Mouse (Mus musculus): ENCODE results near the gene Raver1. TPM values are rescaled to one million over a fixed set of nuclear protein-coding genes. Genes with fewer than 3 reads are reported as not detected.

Raver1 gene
- polyA plus RNA-seq, 1 experiment: 28.2 TPM

Other genes starting within 250 kb of the Raver1 start
- 227 and 254 TPM in 2 replicates for gene A230050P20Rik, start 223.4 kb downstream of the Raver1 start, polyA plus RNA-seq (2012; rRNA removed)
- 11.5 and 13.6 TPM in 2 replicates for gene Angptl6, start 212.3 kb downstream of the Raver1 start, polyA plus RNA-seq (2012; rRNA removed)
- gene Ppan, start 203.8 kb downstream of the Raver1 start, polyA plus RNA-seq (2012; rRNA removed): 48.3 and 49.1 TPM in 2 replicates
- 115 and 117 TPM in 2 replicates for gene Eif3g, start 193.4 kb downstream of the Raver1 start, polyA plus RNA-seq (2012; rRNA removed)
- gene Dnmt1, start 132.1 kb downstream of the Raver1 start, polyA plus RNA-seq (2012; rRNA removed): 40.6 and 41.2 TPM in 2 replicates
- gene S1pr2, start 115.2 kb downstream of the Raver1 start, polyA plus RNA-seq (2012; rRNA removed): 1.8 TPM in 2 replicates
- 114 and 131 TPM in 2 replicates for gene Mrpl4, start 89.3 kb downstream of the Raver1 start, polyA plus RNA-seq (2012; rRNA removed)
- 2.9 and 3.5 TPM in 2 replicates for gene Icam1, start 76.0 kb downstream of the Raver1 start, polyA plus RNA-seq (2012; rRNA removed)
- 3.3 TPM in 2 replicates for gene Icam4, start 62.6 kb downstream of the Raver1 start, polyA plus RNA-seq (2012; rRNA removed)
- gene Icam5, start 59.9 kb downstream of the Raver1 start, polyA plus RNA-seq (2012; rRNA removed): 220 and 241 TPM in 2 replicates
- not detected in 2 replicates for gene Zglp1, start 24.9 kb downstream of the Raver1 start, polyA plus RNA-seq (2012; rRNA removed)
- 1.6 and 2.5 TPM in 2 replicates for gene Gm49373, start 18.9 kb downstream of the Raver1 start, polyA plus RNA-seq (2012; rRNA removed)
- gene Fdx1l, start 18.4 kb downstream of the Raver1 start, polyA plus RNA-seq (2012; rRNA removed): 123 and 124 TPM in 2 replicates
- gene Gm38431, start within 50 bp of the Raver1 start, polyA plus RNA-seq (2012; rRNA removed): 1.4 and 1.7 TPM in 2 replicates
- gene Tyk2, start 39.2 kb upstream of the Raver1 start, polyA plus RNA-seq (2012; rRNA removed): 16.5 and 19.1 TPM in 2 replicates
- gene Cdc37, start 58.0 kb upstream of the Raver1 start, polyA plus RNA-seq (2012; rRNA removed): 175 and 217 TPM in 2 replicates
- gene Pde4a, start 73.7 kb upstream of the Raver1 start, polyA plus RNA-seq (2012; rRNA removed): 95.2 and 96.2 TPM in 2 replicates
- gene Keap1, start 147.4 kb upstream of the Raver1 start, polyA plus RNA-seq (2012; rRNA removed): 58.3 and 59.6 TPM in 2 replicates
- 9.9 and 13.8 TPM in 2 replicates for gene S1pr5, start 156.4 kb upstream of the Raver1 start, polyA plus RNA-seq (2012; rRNA removed)
- 36.5 and 40.6 TPM in 2 replicates for gene Atg4d, start 173.3 kb upstream of the Raver1 start, polyA plus RNA-seq (2012; rRNA removed)
- 42.5 and 44.6 TPM in 2 replicates for gene Kri1, start 196.0 kb upstream of the Raver1 start, polyA plus RNA-seq (2012; rRNA removed)
- gene Cdkn2d, start 199.4 kb upstream of the Raver1 start, polyA plus RNA-seq (2012; rRNA removed): 65.2 and 66.2 TPM in 2 replicates
- gene Ap1m2, start 220.3 kb upstream of the Raver1 start, polyA plus RNA-seq (2012; rRNA removed): 0.76 and 1.6 TPM in 2 replicates
- gene Slc44a2, start 228.7 kb upstream of the Raver1 start, polyA plus RNA-seq (2012; rRNA removed): 60.7 and 66.5 TPM in 2 replicates